Mouse (Mus musculus) megakaryocyte, adult 5-6 weeks (primary cell): ENCODE data around the gene Ghr. TPM values are rescaled to one million over a fixed set of nuclear protein-coding genes. Genes with fewer than 3 reads are reported as not detected.

ENCODE experiments used
- ATAC-seq: 2 replicates; pipeline ENCODE4 v1.8.0; 2016; ENCODE audit warnings: mild to moderate bottlenecking, inconsistent platforms; ENCODE audit not compliant: poor library complexity, severe bottlenecking
- total RNA-seq, 2 experiments: library from RNA; stranded (forward) in 1 of 2; stranded (reverse) in 1 of 2; fragments of 153-499, 151-499 nt in 1 of 2; fragments of 221-1000, 200-1000 nt in 1 of 2; gene quantifications; 2 replicates each; pipeline versions ENCODE4 v1.2.3 to v1.2.4; 2015 to 2017

Ghr gene
- total RNA-seq, 2 experiments from 2014 or later, result 1.0 to 1.1 TPM

DNA sequence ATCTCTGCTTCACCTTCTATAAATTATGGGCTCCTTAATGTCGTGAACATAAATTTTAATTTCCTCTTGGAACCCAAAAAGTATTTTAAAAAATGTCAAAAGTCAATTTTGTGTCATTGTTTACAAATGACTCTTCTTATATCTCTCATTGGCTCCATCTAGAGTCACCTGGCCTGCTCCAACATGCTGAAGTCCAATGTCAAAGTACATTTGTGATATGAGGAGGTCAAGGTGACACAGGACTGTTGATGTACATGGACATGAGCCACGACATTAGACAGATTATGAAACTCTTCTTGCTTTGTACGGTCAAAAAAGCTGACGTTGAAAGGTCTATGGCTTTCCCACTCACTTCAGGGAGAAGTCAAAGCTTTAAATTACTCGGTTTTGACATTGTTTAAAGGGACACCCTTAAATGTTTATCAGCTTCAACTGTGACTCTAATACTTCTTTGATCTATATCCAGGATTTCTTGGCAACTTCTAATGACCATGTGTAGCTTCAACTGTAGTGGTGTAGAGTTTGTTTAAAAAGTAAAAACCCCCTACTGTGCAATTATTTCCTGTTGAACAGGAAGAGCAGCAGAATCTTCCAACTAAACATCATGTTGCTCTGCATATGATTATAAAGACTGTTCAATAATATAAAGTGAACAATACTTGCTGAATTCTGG, 131.1 kb downstream of the Ghr start:
- ATAC-seq, result no peak

DNA sequence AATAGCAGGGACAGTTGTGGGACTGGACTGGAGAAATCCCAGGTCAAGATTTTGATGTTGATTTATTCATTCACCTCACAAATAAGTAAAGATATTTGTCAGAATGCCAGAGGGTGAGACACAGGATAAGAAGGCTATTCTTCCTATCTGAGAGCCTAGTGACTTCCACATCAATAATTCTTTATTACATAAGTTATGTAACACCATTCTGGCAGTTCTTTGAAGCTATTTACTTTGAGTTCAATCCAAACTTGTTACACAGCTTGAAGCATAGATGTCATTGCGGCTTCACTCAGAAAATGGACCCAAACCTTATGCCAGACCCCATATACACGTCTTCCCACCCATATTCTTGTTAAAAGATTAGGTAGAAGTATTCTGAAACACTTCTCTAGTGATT, 133.7 kb downstream of the Ghr start:
- ATAC-seq, result no peak

GRCm38 (mm10) chr15:3445285-3445909, 137.9 kb downstream of the Ghr start:
- no peak for ATAC-seq

- ATAC-seq, result no peak
Measured at GRCm38 (mm10) chr15:3444448-3445020, 138.8 kb downstream of the Ghr start.

DNA sequence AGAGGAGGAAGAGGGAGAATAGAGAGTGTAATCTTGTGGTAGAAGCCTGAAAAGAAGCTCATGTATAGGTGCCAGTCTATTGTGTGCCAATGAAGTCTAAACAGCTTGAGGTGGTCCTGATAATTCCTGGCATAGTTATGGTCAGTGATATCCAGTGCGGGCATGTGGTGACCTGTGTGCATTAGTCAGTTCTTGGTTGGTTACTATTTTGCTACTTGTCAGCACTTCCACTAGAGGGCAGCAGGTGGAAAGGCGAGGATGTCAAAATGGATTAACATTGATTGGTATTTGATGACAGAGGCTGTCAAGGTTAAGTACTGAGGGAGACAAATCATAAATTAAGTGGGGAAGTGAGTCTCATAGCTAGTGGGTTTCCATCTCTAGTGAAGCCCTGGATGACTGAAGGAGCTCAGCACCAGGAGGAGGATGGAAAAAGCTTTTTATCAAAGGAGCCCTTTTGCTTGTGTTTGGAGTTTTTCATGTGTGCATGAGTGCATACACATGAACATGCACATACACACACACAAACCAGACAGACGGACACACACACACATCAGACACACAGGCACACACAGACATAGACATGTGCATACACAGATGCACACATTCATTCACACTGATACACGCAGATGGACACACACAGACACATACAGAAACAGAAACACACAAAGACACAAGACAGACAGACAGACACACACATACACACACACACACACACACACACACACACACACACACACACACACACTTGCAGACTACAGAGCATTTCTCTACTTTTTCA, 141.6 kb downstream of the Ghr start:
- ATAC-seq, result peak; percentile 62

DNA sequence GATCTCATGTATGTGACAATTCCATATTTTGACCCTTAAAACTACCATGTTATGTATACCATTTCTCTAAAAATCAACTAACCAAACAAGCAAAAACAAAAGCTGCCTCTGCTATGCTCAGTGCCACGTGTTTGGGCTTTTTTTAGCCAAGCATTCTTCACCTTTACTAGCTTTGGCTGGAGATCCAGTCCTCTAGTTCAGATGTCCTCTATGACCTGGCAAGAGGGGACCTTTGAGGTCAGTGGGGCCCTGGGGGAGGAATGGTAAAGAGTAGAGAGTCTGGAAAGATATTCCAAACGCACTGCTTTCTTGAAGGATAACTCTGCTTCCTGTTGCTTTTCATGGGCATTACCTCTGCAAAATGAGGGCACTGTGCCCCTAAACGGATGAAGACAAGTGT, 145.9 kb downstream of the Ghr start:
- no peak for ATAC-seq

- no peak for ATAC-seq
Measured at GRCm38 (mm10) chr15:3435637-3436036, 147.7 kb downstream of the Ghr start.

GRCm38 (mm10) chr15:3434461-3434860, 148.8 kb downstream of the Ghr start:
- no peak for ATAC-seq

DNA sequence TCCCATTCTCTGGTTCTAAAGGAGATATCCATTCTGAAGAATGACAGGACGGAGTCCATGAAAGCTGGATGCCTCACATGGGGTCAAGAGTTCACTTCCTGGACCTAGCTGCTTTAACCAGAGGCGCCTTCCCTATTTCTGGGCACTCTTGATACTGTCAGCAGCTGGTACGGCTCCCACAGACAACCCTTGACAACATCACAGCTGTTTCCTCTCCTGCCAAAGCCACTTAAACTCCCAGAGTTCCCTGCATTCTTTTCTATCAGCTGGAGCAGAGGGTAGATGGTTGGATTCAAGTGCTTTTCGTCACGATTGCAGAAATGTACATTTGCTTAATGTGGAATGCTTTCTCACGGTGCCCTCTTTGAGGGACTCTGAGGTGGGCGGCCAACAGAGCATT, 150.0 kb downstream of the Ghr start:
- ATAC-seq, result no peak

- no peak for ATAC-seq
Measured at GRCm38 (mm10) chr15:3432823-3433222, 150.5 kb downstream of the Ghr start.

- ATAC-seq, result no peak
Measured at GRCm38 (mm10) chr15:3429417-3429816, 153.9 kb downstream of the Ghr start.

DNA sequence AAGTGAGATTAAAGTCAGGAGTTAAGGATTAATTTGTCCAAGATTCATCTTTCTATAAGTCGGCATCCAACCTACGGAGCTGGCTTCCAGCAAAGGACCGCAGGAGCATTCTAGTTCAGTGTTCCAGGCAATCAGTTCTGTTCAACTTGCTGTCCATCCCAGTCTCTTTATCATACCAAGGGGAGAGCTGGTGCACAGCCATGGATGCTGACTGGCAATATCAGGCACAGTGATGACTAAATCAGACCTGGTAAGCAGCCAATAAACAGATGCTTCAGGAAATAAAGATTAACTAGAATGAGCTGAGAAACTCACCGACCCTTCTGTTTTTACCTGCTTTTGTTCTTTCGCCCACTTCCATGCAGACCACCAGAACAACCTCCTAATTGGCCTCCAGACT, 154.3 kb downstream of the Ghr start:
- ATAC-seq, result no peak

- ATAC-seq, result no peak
Measured at GRCm38 (mm10) chr15:3426401-3426800, 156.9 kb downstream of the Ghr start.

GRCm38 (mm10) chr15:3423177-3423576, 160.1 kb downstream of the Ghr start:
- no peak for ATAC-seq

DNA sequence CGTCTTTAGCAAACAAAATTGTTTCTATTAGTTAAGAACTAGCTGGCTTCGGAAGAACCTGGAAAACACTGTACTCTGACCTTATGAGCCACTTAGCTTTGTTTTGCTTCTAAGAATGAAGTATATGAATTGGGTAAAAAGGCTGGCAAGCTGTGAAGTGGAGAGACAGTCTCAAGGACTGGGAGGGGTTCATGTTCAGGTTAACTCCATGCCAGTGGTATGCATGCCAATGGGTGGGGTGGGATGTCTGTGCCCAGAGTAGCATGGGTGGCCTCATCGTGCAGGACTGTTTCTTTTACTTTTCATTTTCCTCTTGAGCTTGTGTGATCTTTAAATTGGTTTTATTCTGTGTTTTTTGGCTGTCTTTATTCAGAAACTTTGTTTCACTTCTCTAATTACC, 165.6 kb downstream of the Ghr start:
- no peak for ATAC-seq

- no peak for ATAC-seq
Measured at GRCm38 (mm10) chr15:3413103-3413502, 170.2 kb downstream of the Ghr start.

- ATAC-seq, result no peak
Measured at GRCm38 (mm10) chr15:3408478-3408877, 174.8 kb downstream of the Ghr start.

GRCm38 (mm10) chr15:3399196-3399595, 184.1 kb downstream of the Ghr start:
- ATAC-seq, result no peak

GRCm38 (mm10) chr15:3397369-3398100, 185.8 kb downstream of the Ghr start:
- no peak for ATAC-seq

- ATAC-seq, result no peak
Measured at GRCm38 (mm10) chr15:3396149-3396548, 187.1 kb downstream of the Ghr start.

GRCm38 (mm10) chr15:3395700-3396099, 187.6 kb downstream of the Ghr start:
- ATAC-seq, result no peak
